Mouse (Mus musculus) lung, postnatal 0 days (tissue): Measurements from ENCODE around the gene Otud7a.

Source experiments
- CTCF ChIP-seq: IDR thresholded peaks from 2 replicates; pipeline ENCODE4 v1.5.1; 2016; ENCODE audit warnings: antibody characterized with exemption, mild to moderate bottlenecking
- EP300 ChIP-seq: IDR thresholded peaks from 2 replicates; pipeline ENCODE4 v1.6.1; 2016; ENCODE audit warnings: antibody characterized with exemption, mild to moderate bottlenecking, control low read depth

DNA sequence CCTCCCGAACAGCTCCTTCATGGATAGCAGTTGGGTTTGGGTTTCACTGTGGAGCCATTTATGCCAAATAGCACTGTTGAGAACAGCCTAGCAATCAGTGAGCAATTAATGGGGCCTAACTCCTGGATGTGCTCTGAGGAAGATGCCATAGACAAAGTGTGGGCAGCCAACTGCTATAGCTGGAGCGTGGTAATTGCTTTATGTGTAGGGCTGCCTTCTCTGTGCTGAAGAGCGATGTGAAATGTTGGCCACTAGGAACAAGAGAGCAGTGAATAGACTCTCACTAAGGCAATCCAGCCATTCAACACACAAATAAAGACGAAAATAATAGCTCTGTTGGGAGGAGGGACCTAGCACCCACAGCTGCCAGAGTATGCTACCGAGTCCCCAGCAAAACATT lies 345.2 kb downstream of the Otud7a start:
- no peak for TF ChIP-seq CTCF
- TF ChIP-seq EP300, result no peak
